Mouse (Mus musculus) liver, embryonic 14.5 days (tissue): Measurements from ENCODE around the gene Ptar1. TPM values are rescaled to one million over a fixed set of nuclear protein-coding genes. Genes with fewer than 3 reads are reported as not detected.

Source experiments
- ATAC-seq: fragments of 200-750 bp; cut with Nextera tagmentation; 2 replicates; pipeline ENCODE4 v1.8.0; 2017; ENCODE audit warnings: moderate number of reproducible peaks, mild to moderate bottlenecking, moderate library complexity; ENCODE audit not compliant: insufficient read depth
- DNase-seq, 3 experiments: peaks; one replicate each; pipeline ENCODE4 v3.0.0-alpha.2; 2012 to 2013; ENCODE audit warnings: low read depth in 3 of 3, low spot score in 3 of 3
- H3K27ac ChIP-seq: fragments of 300-500 bp; sonication (generic); 2 replicates; pipeline ENCODE4 v1.5.1; 2014; ENCODE audit warnings: moderate library complexity, mild to moderate bottlenecking, control low read depth, inconsistent platforms
- H3K27me3 ChIP-seq: fragments of 300-500 bp; sonication (generic); 2 replicates; pipeline ENCODE4 v1.6.1; 2014; ENCODE audit warnings: mild to moderate bottlenecking, low read length, moderate library complexity; ENCODE audit not compliant: control insufficient read depth, insufficient read depth
- H3K36me3 ChIP-seq: fragments of 300-500 bp; sonication (generic); replicated peaks from 2 replicates; pipeline ENCODE4 v1.6.1; 2014; ENCODE audit warnings: low read depth; ENCODE audit not compliant: control insufficient read depth, insufficient read depth
- H3K4me1 ChIP-seq, 2 experiments: fragments of 200-500 bp in 1 of 2; fragments of 300-500 bp in 1 of 2; sonication (generic) in 1 of 2; replicated peaks; 2 replicates each; pipeline ENCODE4 v1.6.1; 2012 to 2014; ENCODE audit warnings: antibody characterized with exemption in 1 of 2, inconsistent platforms in 1 of 2, low read length in 1 of 2; ENCODE audit not compliant: control insufficient read depth in 2 of 2, insufficient read depth in 2 of 2
- H3K4me2 ChIP-seq: fragments of 300-500 bp; sonication (generic); 2 replicates; pipeline ENCODE4 v1.6.1; 2014; ENCODE audit warnings: low read depth, mild to moderate bottlenecking, control low read depth, moderate library complexity
- H3K4me3 ChIP-seq, 2 experiments: fragments of 200-500 bp in 1 of 2; fragments of 300-500 bp in 1 of 2; sonication (generic) in 1 of 2; 2 replicates each; pipeline ENCODE4 v1.5.1; 2012 to 2014; ENCODE audit warnings: low read depth in 2 of 2, low read length in 2 of 2, mild to moderate bottlenecking in 2 of 2, control low read depth in 1 of 2, inconsistent platforms in 1 of 2, moderate library complexity in 1 of 2; ENCODE audit not compliant: insufficient read depth in 1 of 2
- H3K9ac ChIP-seq: fragments of 300-500 bp; sonication (generic); replicated peaks from 2 replicates; pipeline ENCODE4 v1.6.1; 2014; ENCODE audit warnings: mild to moderate bottlenecking, control low read depth, moderate library complexity
- H3K9me3 ChIP-seq: fragments of 300-500 bp; sonication (generic); 2 replicates; pipeline ENCODE4 v1.6.1; 2016; ENCODE audit warnings: low read length, mixed read lengths; ENCODE audit not compliant: control insufficient read depth
- CTCF ChIP-seq: IDR thresholded peaks from 2 replicates; pipeline ENCODE4 v1.5.1; 2016; ENCODE audit warnings: antibody characterized with exemption, low read depth, control low read depth
- EP300 ChIP-seq: IDR thresholded peaks from 2 replicates; pipeline ENCODE4 v1.6.1; 2016; ENCODE audit warnings: antibody characterized with exemption, low read depth
- WGBS: fragments of 180-500 bp; shearing (Covaris S2); extraction: QIAGEN DNeasy Blood & Tissue Kit; methylation state at CpG from one replicate; pipeline ENCODE4 v1.1.7; 2014; ENCODE audit not compliant: insufficient replicate concordance; 5-methylcytosine and 5-hydroxymethylcytosine counted together
- polyA plus RNA-seq, 2 experiments: library from polyadenylated mRNA; depleted of rRNA in 1 of 2; stranded (reverse) in 1 of 2; unstranded in 1 of 2; fragments of >200 nt; fragmentation: Nextera tagmentation in 1 of 2; extraction: Ambion mirVana in 1 of 2; gene quantifications; 2 replicates each; pipeline versions ENCODE4 v1.2.1 to v1.2.3; 2012 to 2014

Gene Ptar1
- polyA plus RNA-seq, 2 experiments, result 1.9 to 3.3 TPM

DNA sequence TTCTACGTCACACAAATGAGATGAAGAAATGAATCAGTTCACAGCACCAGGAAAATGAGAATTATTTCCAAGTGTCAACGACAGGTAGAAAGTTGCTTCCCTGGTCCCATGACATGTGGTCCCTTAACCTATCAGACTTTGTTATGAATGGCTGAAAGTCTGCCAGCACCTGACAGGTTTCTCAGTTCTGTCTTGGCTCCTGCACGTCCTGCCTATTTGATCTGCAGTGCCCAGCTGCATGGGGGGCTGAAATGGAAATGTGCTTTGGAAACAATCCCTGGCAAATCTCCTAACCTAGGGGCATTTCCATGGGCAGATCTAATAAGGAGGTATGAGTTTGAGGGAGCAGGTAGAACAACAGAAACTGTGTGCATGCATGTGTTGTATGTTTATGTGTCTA, 59.3 kb downstream of the Ptar1 start:
- Histone ChIP-seq H3K36me3 (no peaks in the 10 kb centered on the region), H3K9me3 (no peaks in the 10 kb centered on the region), H3K27me3 (no peaks in the 10 kb centered on the region), H3K4me3 (no peak overlapping the region), H3K27ac (no peak overlapping the region), H3K9ac (no peak overlapping the region), H3K4me1 (no peaks in the 10 kb centered on the region), H3K4me2 (no peak overlapping the region)
- DNase-seq (no peak), ATAC-seq (no peak)
- no peak for TF ChIP-seq CTCF
- no peak for TF ChIP-seq EP300
- WGBS, result 50% methylated on average over 3 of the region's 3 CpGs

DNA sequence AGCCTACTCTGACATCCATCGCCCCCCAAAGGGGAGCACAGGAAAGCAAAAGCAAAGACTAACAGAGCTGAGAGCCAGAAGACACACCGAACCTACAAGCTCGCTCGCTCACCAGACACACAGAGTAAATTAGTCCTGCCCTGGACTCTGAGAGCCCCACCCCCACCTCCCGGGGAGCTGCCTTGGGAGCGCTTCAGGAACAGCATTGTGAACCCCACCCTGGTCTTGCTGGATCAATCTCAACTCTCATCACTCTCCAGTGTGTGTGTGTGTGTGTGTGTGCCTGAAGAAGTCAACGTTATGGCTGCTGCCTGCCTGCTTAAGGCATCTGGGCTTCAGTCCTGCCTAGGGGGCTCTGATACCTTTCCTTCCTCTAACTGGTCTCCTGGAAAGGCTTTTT, 69.8 kb downstream of the Ptar1 start:
- H3K27me3 ChIP-seq, result peaks cover 34% of the 10 kb centered on the region
- H3K36me3 ChIP-seq, result no peaks in the 10 kb centered on the region
- H3K4me2 ChIP-seq, result no peak overlapping the region
- H3K4me1 ChIP-seq, result no peaks in the 10 kb centered on the region
- TF ChIP-seq EP300, result no peak
- TF ChIP-seq CTCF, result no peak
- H3K9me3 ChIP-seq, result no peaks in the 10 kb centered on the region
- WGBS, result 14% methylated on average over 7 of the region's 7 CpGs
- no peak overlapping the region for H3K27ac ChIP-seq
- H3K9ac ChIP-seq, result no peak overlapping the region
- H3K4me3 ChIP-seq, result no peak overlapping the region
- ATAC-seq (no peak), DNase-seq (no peak)

DNA sequence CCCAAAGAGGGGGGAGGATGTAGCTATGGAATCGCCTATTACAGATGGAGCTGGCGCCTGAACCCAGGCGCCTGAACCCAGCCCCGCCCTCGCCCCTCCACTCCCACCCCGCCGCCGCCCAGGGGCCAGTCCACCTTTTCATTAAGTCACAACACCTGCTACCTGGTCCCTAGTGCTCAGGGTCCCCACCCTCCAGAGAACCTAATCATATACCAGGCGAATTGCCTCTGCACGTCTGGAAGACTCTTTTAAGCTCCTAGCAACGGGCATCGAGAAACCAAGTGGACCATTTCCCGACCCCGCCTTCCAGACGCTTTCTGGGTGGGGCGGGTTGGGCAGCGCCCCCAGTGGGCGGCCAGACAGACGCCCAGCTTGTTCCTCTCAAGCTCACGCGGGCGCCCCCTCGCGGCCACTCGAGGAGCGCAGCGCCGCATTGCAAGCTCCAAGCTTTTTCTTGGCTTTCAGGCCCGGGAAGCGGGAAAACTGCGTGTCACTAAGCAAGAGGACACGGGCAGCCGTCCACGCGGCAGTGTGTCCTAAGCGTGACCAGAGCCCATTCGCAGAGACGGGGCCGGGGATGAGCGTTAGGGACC, 70.8 kb downstream of the Ptar1 start:
- 0 out of 2 replicates have a peak overlapping the region, but pooled peaks have one; percentile 31 for H3K9ac ChIP-seq
- H3K4me3 ChIP-seq, result peak overlapping the region; percentile 59 to 63
- peak; percentile 56 to 68 (median 57) for DNase-seq
- H3K36me3 ChIP-seq, result no peaks in the 10 kb centered on the region
- H3K27me3 ChIP-seq, result peaks cover 34% of the 10 kb centered on the region
- TF ChIP-seq CTCF (peak; percentile 95), EP300 (no peak)
- WGBS, result under 1% methylated on average over 40 of the region's 40 CpGs
- H3K9me3 ChIP-seq, result no peaks in the 10 kb centered on the region
- H3K4me2 ChIP-seq, result peak overlapping the region; percentile 82
- no peak overlapping the region for H3K27ac ChIP-seq
- H3K4me1 ChIP-seq, result no peaks in the 10 kb centered on the region
- ATAC-seq, result peak; percentile 78

DNA sequence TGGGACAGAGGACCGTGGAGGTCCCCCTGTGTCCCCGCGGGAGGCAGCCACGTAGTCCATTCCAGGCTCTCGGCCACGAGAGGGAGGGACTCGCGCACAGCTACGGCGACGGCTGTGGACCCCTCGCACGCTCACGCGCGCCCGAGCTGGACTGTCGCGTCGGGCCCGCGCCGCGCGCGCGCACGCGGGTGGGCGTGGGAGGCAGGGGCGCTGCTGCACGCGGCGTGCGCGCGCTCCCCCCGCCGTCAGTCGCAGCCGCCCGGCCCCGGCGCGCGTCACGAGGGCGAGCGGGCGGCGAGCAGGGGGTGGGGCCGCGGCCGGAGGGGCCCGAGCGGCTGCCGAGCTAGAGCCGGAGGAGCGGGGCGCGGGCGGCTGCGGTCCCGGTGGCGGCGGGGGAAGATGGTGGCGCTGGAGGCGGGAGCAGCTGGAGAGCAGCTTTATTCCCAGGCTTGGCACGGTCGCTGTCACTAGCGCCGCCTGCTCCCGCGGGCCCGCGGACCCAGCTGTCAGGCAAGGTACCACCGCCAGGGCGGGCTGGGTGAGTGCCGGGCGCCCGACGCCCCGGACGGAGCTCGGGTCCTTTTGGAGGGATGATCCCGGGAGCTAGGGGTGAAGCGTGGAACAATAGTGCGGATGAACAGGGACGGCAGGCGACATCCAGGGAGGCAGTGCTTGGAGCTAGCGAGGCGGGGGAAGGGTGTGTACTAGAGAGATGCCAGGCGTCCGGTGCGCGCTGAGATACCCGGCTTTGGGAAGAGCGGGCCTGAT, 71.5 kb downstream of the Ptar1 start, which contains the start of gene Apba1:
Apba1 (plus strand) TSS at position 334 of the 768 bp plus-strand sequence.
- Histone ChIP-seq H3K36me3 (no peaks in the 10 kb centered on the region), H3K4me2 (peak within 1 kb of the TSS; percentile 82), H3K9ac (0 out of 2 replicates have a peak within 1 kb of the TSS, but pooled peaks have one; percentile 31), H3K4me1 (no peaks in the 10 kb centered on the region), H3K27me3 (peaks cover 34% of the 10 kb centered on the region), H3K9me3 (no peaks in the 10 kb centered on the region), H3K4me3 (peak within 1 kb of the TSS; percentile 59 to 63), H3K27ac (no peak within 1 kb of the TSS)
- ATAC-seq (peak; percentile 71), DNase-seq (no peak)
- under 1% methylated on average over 97 of the region's 98 CpGs for WGBS
- 0 out of 2 replicates have a peak, but pooled peaks have one; percentile 8 for TF ChIP-seq CTCF
- TF ChIP-seq EP300, result no peak

DNA sequence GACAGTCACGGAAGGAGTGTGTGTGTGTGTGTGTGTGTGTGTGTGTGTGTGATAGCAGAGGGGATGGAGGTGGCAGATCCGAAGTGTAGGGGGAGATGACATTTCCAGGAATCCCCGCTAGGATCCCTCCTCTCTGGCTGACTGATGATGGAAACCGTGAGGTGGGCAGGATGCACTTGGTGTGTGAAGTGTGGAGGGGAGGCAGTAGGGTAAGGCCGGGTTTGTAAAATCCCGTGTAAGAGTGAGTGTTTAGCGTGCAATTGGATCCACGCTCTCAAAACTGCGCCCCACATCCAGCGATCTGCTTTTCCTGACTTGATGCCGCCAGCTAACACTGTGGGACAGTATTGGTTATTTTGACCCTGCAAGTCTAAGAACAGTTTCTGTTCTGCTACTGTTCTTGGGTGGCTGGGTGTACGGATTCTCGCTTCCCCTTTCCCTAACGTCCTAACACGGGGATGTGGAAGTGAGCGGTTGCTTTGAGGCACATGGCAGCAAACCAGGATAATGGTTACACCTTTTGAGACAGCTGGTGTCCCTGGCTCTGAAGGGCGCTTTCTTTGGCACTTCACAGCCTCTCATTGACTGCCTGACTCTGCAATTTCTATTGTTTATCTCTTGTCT, 72.2 kb downstream of the Ptar1 start:
- no peak for DNase-seq

More for the DNA sequence above, 72.2 kb downstream of the Ptar1 start:
- ATAC-seq, result no peak
- Histone ChIP-seq H3K4me2 (peak overlapping the region; percentile 82), H3K9me3 (no peaks in the 10 kb centered on the region), H3K4me1 (no peaks in the 10 kb centered on the region), H3K36me3 (no peaks in the 10 kb centered on the region), H3K9ac (no peak overlapping the region), H3K27me3 (peaks cover 34% of the 10 kb centered on the region), H3K4me3 (peak overlapping the region in 1 of 2 experiments; percentile 59; a peak in 1 of 4 replicates), H3K27ac (no peak overlapping the region)
- no peak for TF ChIP-seq CTCF
- WGBS, result 1% methylated on average over 17 of the region's 17 CpGs
